Mouse (Mus musculus) hindlimb bud, embryonic 11.5 days (tissue): ENCODE data around the gene Btbd8.

Experiments
- DNase-seq: peaks from one replicate; pipeline ENCODE4 v3.0.0-alpha.2; 2012; ENCODE audit warnings: low read depth, low spot score; ENCODE audit errors: extremely low spot score

Btbd8 gene

DNA sequence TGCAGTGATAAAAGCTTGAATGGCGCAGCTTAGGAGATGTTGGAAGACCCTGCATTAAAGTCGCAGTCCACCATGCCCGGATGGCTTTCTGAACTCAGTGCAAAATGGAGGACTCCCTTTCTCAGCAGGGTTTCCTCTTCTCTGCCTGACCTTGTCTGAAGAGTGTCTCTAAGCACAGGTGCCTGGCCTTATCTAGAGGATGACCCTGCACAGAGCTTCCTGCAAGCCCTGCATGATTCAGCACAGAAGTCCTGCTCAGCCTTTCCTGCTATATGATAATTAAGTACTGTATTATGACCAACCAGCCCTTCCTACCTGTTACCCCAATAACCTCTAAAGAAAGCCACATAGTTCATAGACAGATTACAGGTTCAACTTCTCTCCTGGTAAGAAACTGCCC lies 77.7 kb downstream of the Btbd8 start:
- no peak for DNase-seq

DNA sequence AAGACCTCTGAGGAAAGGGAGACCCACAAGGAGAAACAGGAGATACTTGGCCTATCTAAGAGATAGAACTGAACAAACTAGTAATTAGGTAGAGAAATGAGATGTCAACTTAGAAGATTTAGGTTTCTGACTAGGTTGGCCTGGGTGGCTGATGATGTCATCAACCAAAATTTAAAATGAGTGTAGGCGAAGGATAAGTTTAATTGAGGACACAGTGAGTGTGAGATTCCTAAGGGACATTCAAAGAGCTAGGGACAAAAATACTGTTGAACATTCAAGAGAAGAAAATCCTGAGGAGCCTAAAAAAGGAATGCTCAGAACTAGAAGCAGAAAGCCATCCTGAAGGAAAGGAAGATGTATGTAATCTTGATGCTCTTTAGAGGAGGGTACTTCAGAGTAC lies 78.3 kb downstream of the Btbd8 start:
- DNase-seq: no peak

DNA sequence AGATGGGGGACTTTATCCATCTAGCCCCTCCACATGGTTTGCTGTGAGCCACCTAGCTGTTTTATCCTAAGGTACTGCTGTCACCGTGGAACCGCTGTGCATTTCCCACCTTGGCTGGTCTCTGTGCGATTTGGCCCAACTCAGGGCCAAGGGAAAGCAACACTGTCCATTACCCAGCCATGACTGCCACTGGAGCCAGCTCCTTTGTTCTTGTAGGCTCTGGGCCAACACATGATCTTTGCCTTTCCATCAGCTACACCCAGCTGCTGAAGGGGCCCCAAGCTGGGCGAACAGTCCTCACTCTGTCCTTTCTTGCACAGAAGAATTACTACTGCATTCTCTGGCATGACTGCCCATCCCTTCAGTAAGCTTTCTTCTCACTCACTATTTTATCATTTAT lies 80.8 kb downstream of the Btbd8 start:
- DNase-seq: no peak

DNA sequence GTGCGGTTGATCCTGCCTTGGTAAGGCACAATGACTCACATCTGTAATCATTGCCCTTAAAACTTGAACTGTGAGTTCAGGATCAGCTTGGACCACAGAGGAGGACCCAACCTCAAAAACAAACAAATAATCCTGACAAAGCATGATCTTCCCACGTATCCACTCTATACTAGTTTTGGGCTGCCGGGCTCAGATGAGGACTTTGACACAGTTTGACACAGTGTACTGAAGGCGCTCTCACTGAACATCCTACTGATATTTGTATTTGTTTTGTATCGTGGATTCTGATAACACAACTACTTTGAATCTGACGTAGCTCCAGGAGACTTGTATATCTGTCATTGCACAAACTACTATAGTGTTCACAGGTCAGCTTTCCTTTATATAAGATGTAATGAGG lies 83.6 kb downstream of the Btbd8 start:
- DNase-seq: no peak

DNA sequence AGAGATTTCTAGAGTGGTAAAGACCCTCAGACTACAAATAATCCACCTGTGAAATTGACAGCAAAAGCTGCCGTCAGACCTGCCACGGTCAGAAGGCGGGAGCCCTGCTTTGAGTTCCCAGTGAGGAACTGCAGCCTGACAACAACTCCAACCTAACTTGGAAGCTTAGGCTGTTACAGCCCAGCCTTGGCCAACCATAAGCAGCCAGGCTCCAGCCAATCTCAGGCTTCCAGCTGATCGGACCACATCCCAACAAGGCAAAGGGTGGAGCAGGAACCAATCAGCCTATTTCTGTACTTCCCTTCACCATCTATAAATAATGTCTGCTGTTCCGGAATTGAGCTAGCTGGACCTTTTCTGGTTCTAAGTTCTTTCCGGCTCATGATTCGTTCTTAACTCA lies 84.1 kb downstream of the Btbd8 start:
- DNase-seq: no peak

DNA sequence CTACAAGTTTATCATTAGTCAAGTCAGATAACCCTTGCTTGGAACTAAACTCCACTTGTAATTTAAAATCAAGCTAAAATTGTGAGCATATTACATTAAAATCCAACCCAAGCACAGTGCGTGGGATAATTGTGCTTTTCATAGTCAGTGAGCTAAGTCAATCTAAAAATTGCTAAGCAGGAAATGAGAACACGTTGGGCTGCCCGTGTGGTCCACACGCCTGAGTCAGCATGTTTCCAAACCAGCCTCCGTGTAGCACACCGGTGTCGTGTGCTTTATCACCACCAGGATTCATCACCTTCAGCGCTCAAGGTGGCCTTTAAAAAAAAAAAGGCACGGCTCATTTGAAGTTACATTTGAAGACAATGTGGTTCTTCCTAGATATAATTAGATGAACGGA lies 86.5 kb downstream of the Btbd8 start:
- DNase-seq: no peak

DNA sequence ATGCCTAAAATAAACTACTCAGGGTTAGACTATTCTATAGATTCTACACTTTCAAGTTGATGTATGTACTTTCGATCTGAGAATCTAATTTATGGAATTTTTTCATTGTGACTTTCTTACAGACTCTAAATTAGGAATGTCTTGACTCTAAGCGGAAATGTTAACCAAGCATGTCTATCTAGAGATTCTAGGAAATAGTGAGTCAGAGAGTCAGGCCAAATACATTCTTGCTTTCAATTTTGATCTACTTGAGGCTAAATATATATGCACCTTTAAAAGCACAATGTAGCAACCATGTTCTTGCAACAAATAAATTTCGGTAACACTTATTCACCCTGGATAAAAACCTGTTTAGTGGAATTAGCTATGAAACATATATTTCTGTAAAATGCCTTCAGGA lies 91.1 kb downstream of the Btbd8 start:
- DNase-seq: no peak

DNA sequence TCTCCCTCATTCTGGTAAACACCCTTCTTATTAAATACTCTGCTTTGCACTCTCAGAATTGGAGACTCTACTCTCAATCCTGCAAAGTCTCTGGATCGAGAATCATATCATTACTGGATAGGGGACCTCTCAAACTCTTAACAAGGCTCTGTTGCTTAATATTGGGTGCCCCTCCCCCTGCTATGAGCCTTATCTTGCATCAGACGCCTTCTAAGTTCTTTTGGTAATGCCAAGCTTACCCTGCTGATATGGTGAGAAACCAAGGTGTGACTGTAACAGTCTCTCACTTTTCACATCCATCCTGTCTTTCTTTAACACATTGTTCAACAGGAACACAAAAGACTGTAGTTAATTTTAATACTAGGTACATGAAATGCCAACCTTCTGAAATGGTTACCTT lies 95.8 kb downstream of the Btbd8 start:
- DNase-seq: no peak

DNA sequence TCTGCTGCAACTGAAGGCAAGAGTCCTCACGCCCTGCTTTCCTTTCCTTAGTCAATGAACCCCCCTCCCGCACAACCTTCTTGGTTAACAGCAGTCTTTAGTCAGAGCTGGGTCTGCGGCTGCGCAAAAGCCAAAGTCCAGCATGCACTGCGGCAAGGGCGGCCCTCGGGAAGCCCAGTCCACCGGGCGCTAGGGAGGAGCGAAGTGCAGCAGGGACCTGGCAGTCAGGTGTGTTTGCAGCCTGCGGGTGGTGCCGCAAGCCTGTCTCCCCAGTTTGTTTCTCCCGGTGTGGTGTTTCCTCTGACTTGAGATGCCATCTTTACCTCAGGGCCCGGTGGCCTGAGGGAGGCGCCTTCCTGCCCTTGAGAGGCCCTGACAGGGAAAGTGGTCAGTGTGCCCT lies 96.8 kb downstream of the Btbd8 start, which contains the start of gene 1700028K03Rik:
Gene 1700028K03Rik (plus strand): TSS at position 129 of the 400 bp plus-strand sequence.
- DNase-seq: no peak

DNA sequence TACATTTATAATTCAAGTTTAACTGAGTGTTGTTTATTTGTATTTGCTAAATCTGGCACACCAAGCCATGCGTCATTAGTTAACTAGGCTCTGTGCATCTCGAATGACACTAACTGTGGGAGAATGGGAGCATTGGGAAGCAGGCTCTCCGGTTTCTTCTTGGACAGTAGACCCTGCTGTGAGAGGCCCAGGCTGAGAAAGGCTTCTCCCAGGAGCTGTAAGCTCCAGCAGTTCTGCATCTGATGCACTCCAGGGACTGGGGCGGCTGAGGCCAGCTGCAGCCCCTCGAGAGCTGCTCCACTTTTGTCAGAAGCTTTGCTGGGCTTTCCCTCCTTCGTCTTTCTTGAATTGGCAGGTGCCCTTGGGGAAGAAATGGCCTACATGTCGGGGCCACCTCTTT lies 103.9 kb downstream of the Btbd8 start:
- DNase-seq: no peak

DNA sequence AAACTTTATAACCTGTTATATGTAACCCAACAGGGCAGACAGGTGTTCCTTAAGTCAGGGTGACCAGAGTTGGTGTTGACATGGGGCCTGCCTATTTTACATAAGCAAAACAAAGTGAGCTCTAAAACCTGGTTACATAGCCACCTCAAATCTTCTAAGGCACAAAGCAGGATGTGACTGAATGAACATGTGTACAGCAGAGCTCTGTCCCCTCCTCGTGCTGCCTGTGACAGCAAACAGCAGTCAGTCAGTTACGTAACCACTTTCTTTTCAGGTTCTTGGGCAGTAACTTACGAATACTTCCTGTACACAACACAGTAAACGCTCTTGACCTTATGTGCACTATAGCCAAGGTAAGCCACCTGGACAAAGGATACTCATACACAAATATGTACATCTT lies 108.1 kb downstream of the Btbd8 start:
- no peak for DNase-seq

DNA sequence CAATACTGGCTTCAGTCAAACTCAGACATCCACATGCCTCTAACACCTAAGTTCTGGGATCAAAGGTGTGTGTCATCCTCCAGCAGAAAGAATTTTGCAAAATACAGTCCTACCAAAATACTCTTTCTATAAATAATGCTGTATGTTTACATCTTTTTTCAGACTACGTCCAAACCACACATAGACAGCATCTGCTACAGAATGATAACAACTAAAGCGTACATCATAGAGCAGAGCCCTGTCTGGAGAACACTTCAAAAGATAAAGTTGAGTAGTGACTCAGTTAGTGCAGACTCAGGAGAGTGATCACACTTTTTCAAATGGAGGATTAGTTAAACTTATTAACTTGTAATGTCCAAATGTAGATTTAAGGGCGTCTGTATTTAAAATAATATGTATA lies 110.2 kb downstream of the Btbd8 start:
- DNase-seq: no peak

DNA sequence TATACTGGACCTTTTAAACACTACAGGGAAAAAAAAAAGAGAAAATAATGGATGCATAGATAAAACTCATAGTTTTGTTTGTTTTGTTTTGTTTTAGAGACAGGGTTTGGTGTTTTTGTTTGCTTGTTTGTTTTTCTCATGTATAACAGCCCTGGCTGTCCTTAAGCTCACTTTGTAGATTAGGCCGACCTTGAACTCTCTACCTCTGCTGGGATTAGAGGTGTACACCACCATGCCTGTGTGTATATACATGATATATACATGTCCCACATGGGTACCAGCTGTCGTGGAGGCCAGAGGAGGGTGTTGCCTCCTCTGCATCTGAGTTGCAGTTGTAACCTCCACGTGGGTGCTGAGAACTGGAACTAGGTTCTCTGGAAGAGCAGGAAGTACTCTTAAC lies 110.6 kb downstream of the Btbd8 start:
- DNase-seq: no peak

DNA sequence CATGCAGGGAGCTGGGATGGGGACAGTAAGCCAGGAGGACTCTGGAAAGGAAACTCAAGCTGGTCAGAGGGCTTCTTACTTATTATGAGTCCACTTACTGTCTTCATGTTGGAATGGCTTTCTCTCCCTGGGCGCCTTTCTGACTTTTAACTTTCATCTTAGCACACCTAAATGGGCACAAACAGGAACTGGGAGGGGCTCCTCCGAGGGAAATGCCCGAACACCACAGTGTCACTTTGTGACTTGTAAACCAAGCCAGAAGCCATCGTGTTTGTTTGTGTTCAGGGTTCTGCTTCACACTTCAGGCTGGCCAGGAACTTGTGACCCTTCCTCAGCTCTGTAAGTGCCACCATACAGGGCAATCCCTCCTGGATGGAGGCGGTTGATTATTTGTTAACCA lies 116.5 kb downstream of the Btbd8 start:
- DNase-seq: no peak

DNA sequence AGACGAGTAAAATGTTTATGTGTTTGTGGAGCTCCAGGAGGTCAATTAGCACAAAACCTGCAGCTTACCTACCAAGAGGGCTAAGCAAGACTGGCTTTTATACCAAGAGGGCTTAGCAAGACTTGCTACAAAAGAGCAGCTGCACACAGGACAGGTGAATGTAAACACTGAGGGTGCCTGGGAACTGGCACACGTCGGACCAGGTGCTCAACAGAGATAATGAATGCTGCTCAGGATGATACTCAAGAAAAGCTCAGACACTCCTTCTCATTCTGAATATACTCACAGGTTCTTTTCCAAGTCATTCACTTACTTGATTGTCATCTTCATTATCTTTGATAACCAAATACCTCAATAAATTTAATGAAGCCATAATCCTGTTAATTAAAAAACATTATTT lies 119.2 kb downstream of the Btbd8 start:
- DNase-seq: no peak
